Mouse (Mus musculus) cerebellum, postnatal 14 days (tissue): ENCODE data around the gene Gm37240.
"Not testable (repeated sequence)": the region's sequence is repeated elsewhere in the genome, so short reads cannot be mapped to it uniquely, and the experiment has no call there.

Experiments used
- DNase-seq, 2 experiments: peaks; one replicate each; pipeline ENCODE4 v3.0.0; 2021; ENCODE audit warnings: mixed read lengths in 2 of 2

Gene Gm37240

GRCm38 (mm10) chr3:84686799-84687487 lies 1200.4 kb downstream of the Gm37240 start:
- no peak for DNase-seq

- DNase-seq, result no peak
Observed at GRCm38 (mm10) chr3:84686294-84686672, 1201.0 kb downstream of the Gm37240 start.

GRCm38 (mm10) chr3:84685662-84686293 lies 1201.5 kb downstream of the Gm37240 start:
- DNase-seq, result no peak

- no peak for DNase-seq
Observed at GRCm38 (mm10) chr3:84683788-84684187, 1203.5 kb downstream of the Gm37240 start.

GRCm38 (mm10) chr3:84681699-84682098 lies 1205.6 kb downstream of the Gm37240 start:
- no peak for DNase-seq

GRCm38 (mm10) chr3:84680062-84680461 lies 1207.3 kb downstream of the Gm37240 start:
- no peak for DNase-seq

GRCm38 (mm10) chr3:84679542-84679941 lies 1207.8 kb downstream of the Gm37240 start:
- no peak for DNase-seq

GRCm38 (mm10) chr3:84678891-84679290 lies 1208.4 kb downstream of the Gm37240 start:
- DNase-seq, result no peak

GRCm38 (mm10) chr3:84675710-84676109 lies 1211.6 kb downstream of the Gm37240 start:
- DNase-seq, result no peak

GRCm38 (mm10) chr3:84673552-84673951 lies 1213.8 kb downstream of the Gm37240 start:
- DNase-seq, result no peak

- DNase-seq, result no peak
Observed at GRCm38 (mm10) chr3:84672136-84672535, 1215.2 kb downstream of the Gm37240 start.

GRCm38 (mm10) chr3:84668957-84669356 lies 1218.4 kb downstream of the Gm37240 start:
- DNase-seq, result no peak

GRCm38 (mm10) chr3:84665255-84666073 lies 1221.9 kb downstream of the Gm37240 start:
- peak; percentile 10 to 13 for DNase-seq

- no peak for DNase-seq
Observed at GRCm38 (mm10) chr3:84664686-84665085, 1222.6 kb downstream of the Gm37240 start.

- DNase-seq, result no peak
Observed at GRCm38 (mm10) chr3:84663858-84664257, 1223.5 kb downstream of the Gm37240 start.

GRCm38 (mm10) chr3:84663079-84663478 lies 1224.2 kb downstream of the Gm37240 start:
- DNase-seq, result no peak

GRCm38 (mm10) chr3:84660380-84660779 lies 1226.9 kb downstream of the Gm37240 start:
- no peak for DNase-seq

- no peak for DNase-seq
Observed at GRCm38 (mm10) chr3:84658872-84659271, 1228.4 kb downstream of the Gm37240 start.

- no peak for DNase-seq
Observed at GRCm38 (mm10) chr3:84658017-84658416, 1229.3 kb downstream of the Gm37240 start.

GRCm38 (mm10) chr3:84657240-84657639 lies 1230.1 kb downstream of the Gm37240 start:
- DNase-seq, result no peak

GRCm38 (mm10) chr3:84655785-84656150 lies 1231.5 kb downstream of the Gm37240 start:
- not testable (repeated sequence) for DNase-seq

- DNase-seq, result peak in 1 of 2 experiments; percentile 29
Observed at GRCm38 (mm10) chr3:84654900-84655784, 1232.2 kb downstream of the Gm37240 start.
